Mouse (Mus musculus): ENCODE results near the gene Fam168b. TPM values are rescaled to one million over a fixed set of nuclear protein-coding genes. Genes with fewer than 3 reads are reported as not detected.

The Fam168b gene
- polyA plus RNA-seq, 1 experiment from 2014 or later: 62.4 TPM

- no peak overlapping the region for H3K27ac ChIP-seq
- H3K9me3 ChIP-seq: no peaks in the 10 kb centered on the region
- no peak overlapping the region for H3K4me3 ChIP-seq (replicated peaks)
- no peak for ATAC-seq (ENCODE audit: insufficient read depth, low FRiP score, low read depth)
- no peaks in the 10 kb centered on the region for H3K36me3 ChIP-seq
- H3K4me1 ChIP-seq: no peaks in the 10 kb centered on the region
- no peak overlapping the region for H3K4me2 ChIP-seq
- 50% methylated on average over 7 of the region's 7 CpGs for WGBS
- H3K27me3 ChIP-seq (replicated peaks): no peaks in the 10 kb centered on the region
- no peak overlapping the region for H3K9ac ChIP-seq
These were observed 21.4 kb upstream of the Fam168b start for GRCm38 (mm10) chr1:34864243-34864642.

- 77% methylated on average over 7 of the region's 7 CpGs for WGBS
- H3K36me3 ChIP-seq: no peaks in the 10 kb centered on the region
- no peak for ATAC-seq (ENCODE audit: insufficient read depth, low FRiP score, low read depth)
- no peaks in the 10 kb centered on the region for H3K9me3 ChIP-seq
- no peaks in the 10 kb centered on the region for H3K27me3 ChIP-seq (replicated peaks)
- no peaks in the 10 kb centered on the region for H3K4me1 ChIP-seq
- H3K4me2 ChIP-seq: no peak overlapping the region
- no peak overlapping the region for H3K27ac ChIP-seq
- H3K4me3 ChIP-seq (replicated peaks): no peak overlapping the region
- H3K9ac ChIP-seq: no peak overlapping the region
These were observed 20.5 kb upstream of the Fam168b start for GRCm38 (mm10) chr1:34863323-34863722.

- H3K4me1 ChIP-seq: no peaks in the 10 kb centered on the region
- 92% methylated on average over 13 of the region's 13 CpGs for WGBS
These were observed 20.0 kb upstream of the Fam168b start for GRCm38 (mm10) chr1:34862877-34863276.

GRCm38 (mm10) chr1:34860205-34860604, 17.3 kb upstream of the Fam168b start:
- Histone ChIP-seq H3K9me3 (no peaks in the 10 kb centered on the region), H3K4me3 (replicated peaks) (no peak overlapping the region), H3K9ac (no peak overlapping the region), H3K27ac (no peak overlapping the region), H3K36me3 (no peaks in the 10 kb centered on the region), H3K4me1 (no peaks in the 10 kb centered on the region), H3K27me3 (replicated peaks) (no peaks in the 10 kb centered on the region), H3K4me2 (no peak overlapping the region)
- 82% methylated on average over 7 of the region's 7 CpGs for WGBS
- ATAC-seq (ENCODE audit: insufficient read depth, low FRiP score, low read depth): no peak

More at GRCm38 (mm10) chr1:34862877-34863276, 20.0 kb upstream of the Fam168b start:
- Histone ChIP-seq H3K4me3 (replicated peaks) (no peak overlapping the region), H3K36me3 (no peaks in the 10 kb centered on the region), H3K9ac (no peak overlapping the region), H3K4me2 (no peak overlapping the region), H3K9me3 (no peaks in the 10 kb centered on the region), H3K27ac (no peak overlapping the region), H3K27me3 (replicated peaks) (no peaks in the 10 kb centered on the region)
- no peak for ATAC-seq (ENCODE audit: insufficient read depth, low FRiP score, low read depth)

- ATAC-seq (ENCODE audit: insufficient read depth, low FRiP score, low read depth): no peak
- H3K9me3 ChIP-seq: no peaks in the 10 kb centered on the region
- no peak overlapping the region for H3K4me2 ChIP-seq
- no peaks in the 10 kb centered on the region for H3K36me3 ChIP-seq
- WGBS: 72% methylated on average over 3 of the region's 3 CpGs
- no peaks in the 10 kb centered on the region for H3K27me3 ChIP-seq (replicated peaks)
- no peaks in the 10 kb centered on the region for H3K4me1 ChIP-seq
- no peak overlapping the region for H3K4me3 ChIP-seq (replicated peaks)
- no peak overlapping the region for H3K27ac ChIP-seq
- H3K9ac ChIP-seq: no peak overlapping the region
These were observed 16.9 kb upstream of the Fam168b start for GRCm38 (mm10) chr1:34859761-34860160.

- H3K9ac ChIP-seq: no peak overlapping the region
- no peaks in the 10 kb centered on the region for H3K36me3 ChIP-seq
- peak; percentile 77 for ATAC-seq (ENCODE audit: insufficient read depth, low FRiP score, low read depth)
- H3K9me3 ChIP-seq: no peaks in the 10 kb centered on the region
- H3K4me2 ChIP-seq: no peak overlapping the region
- H3K4me3 ChIP-seq (replicated peaks): no peak overlapping the region
- H3K4me1 ChIP-seq: no peaks in the 10 kb centered on the region
- peak overlapping the region; percentile 31; the same call in 1 of the 2 replicates for H3K27ac ChIP-seq
- H3K27me3 ChIP-seq (replicated peaks): no peaks in the 10 kb centered on the region
- 57% methylated on average over 5 of the region's 5 CpGs for WGBS
These were observed 15.8 kb upstream of the Fam168b start for GRCm38 (mm10) chr1:34858671-34859070.

GRCm38 (mm10) chr1:34855056-34855739, 12.3 kb upstream of the Fam168b start:
- ATAC-seq (ENCODE audit: insufficient read depth, low FRiP score, low read depth): no peak
- Histone ChIP-seq H3K9ac (no peak overlapping the region), H3K9me3 (no peaks in the 10 kb centered on the region), H3K27me3 (replicated peaks) (no peaks in the 10 kb centered on the region), H3K4me2 (no peak overlapping the region), H3K36me3 (no peaks in the 10 kb centered on the region), H3K27ac (no peak overlapping the region), H3K4me1 (no peaks in the 10 kb centered on the region), H3K4me3 (replicated peaks) (no peak overlapping the region)
- WGBS: 66% methylated on average over 12 of the region's 12 CpGs

GRCm38 (mm10) chr1:34853786-34854185, 10.9 kb upstream of the Fam168b start:
- no peak overlapping the region for H3K4me3 ChIP-seq (replicated peaks)
- no peaks in the 10 kb centered on the region for H3K4me1 ChIP-seq
- H3K27ac ChIP-seq: no peak overlapping the region
- no peak for ATAC-seq (ENCODE audit: insufficient read depth, low FRiP score, low read depth)
- no peaks in the 10 kb centered on the region for H3K27me3 ChIP-seq (replicated peaks)
- H3K36me3 ChIP-seq: no peaks in the 10 kb centered on the region
- no peaks in the 10 kb centered on the region for H3K9me3 ChIP-seq
- 89% methylated on average over 2 of the region's 2 CpGs for whole genome bisulfite sequencing
- H3K4me2 ChIP-seq: no peak overlapping the region
- H3K9ac ChIP-seq: no peak overlapping the region

- H3K27ac ChIP-seq: no peak overlapping the region
- no peak overlapping the region for H3K9ac ChIP-seq
These were observed 9.4 kb upstream of the Fam168b start for GRCm38 (mm10) chr1:34852116-34852878.

GRCm38 (mm10) chr1:34851562-34851961, 8.7 kb upstream of the Fam168b start:
- peak overlapping the region; percentile 39; the same call in 1 of the 2 replicates for H3K4me2 ChIP-seq
- no peaks in the 10 kb centered on the region for H3K36me3 ChIP-seq
- H3K27me3 ChIP-seq (replicated peaks): no peaks in the 10 kb centered on the region
- WGBS: 41% methylated on average over 6 of the region's 6 CpGs
- peak overlapping the region; percentile 61 for H3K27ac ChIP-seq
- no peaks in the 10 kb centered on the region for H3K9me3 ChIP-seq
- no peak overlapping the region for H3K4me3 ChIP-seq (replicated peaks)
- H3K4me1 ChIP-seq: no peaks in the 10 kb centered on the region
- H3K9ac ChIP-seq: no peak overlapping the region
- peak; percentile 47; the same call in 1 of the 2 replicates for ATAC-seq (ENCODE audit: insufficient read depth, low FRiP score, low read depth)

More at GRCm38 (mm10) chr1:34852116-34852878, 9.4 kb upstream of the Fam168b start:
- Histone ChIP-seq H3K27me3 (replicated peaks) (no peaks in the 10 kb centered on the region), H3K9me3 (no peaks in the 10 kb centered on the region), H3K36me3 (no peaks in the 10 kb centered on the region), H3K4me2 (no peak overlapping the region; the same call in 1 of the 2 replicates), H3K4me1 (no peaks in the 10 kb centered on the region), H3K4me3 (replicated peaks) (no peak overlapping the region)
- WGBS: 66% methylated on average over 11 of the region's 11 CpGs
- ATAC-seq (ENCODE audit: insufficient read depth, low FRiP score, low read depth): no peak

GRCm38 (mm10) chr1:34850343-34851136, 7.7 kb upstream of the Fam168b start:
- H3K36me3 ChIP-seq: no peaks in the 10 kb centered on the region
- no peaks in the 10 kb centered on the region for H3K27me3 ChIP-seq (replicated peaks)
- H3K9ac ChIP-seq: no peak overlapping the region
- ATAC-seq (ENCODE audit: insufficient read depth, low FRiP score, low read depth): peak; percentile 16; the same call in 1 of the 2 replicates
- WGBS: 45% methylated on average over 11 of the region's 11 CpGs
- peak overlapping the region; percentile 69 for H3K4me3 ChIP-seq (replicated peaks)
- no peaks in the 10 kb centered on the region for H3K9me3 ChIP-seq
- H3K4me2 ChIP-seq: peak overlapping the region; percentile 90
- H3K27ac ChIP-seq: peak overlapping the region; percentile 61; the same call in 1 of the 2 replicates
- no peaks in the 10 kb centered on the region for H3K4me1 ChIP-seq
